Mouse (Mus musculus): ENCODE measurements around the gene Rassf2.
A peak's percentile ranks its signal among the peaks of the same experiment; 100 is the strongest.

The Rassf2 gene

DNA sequence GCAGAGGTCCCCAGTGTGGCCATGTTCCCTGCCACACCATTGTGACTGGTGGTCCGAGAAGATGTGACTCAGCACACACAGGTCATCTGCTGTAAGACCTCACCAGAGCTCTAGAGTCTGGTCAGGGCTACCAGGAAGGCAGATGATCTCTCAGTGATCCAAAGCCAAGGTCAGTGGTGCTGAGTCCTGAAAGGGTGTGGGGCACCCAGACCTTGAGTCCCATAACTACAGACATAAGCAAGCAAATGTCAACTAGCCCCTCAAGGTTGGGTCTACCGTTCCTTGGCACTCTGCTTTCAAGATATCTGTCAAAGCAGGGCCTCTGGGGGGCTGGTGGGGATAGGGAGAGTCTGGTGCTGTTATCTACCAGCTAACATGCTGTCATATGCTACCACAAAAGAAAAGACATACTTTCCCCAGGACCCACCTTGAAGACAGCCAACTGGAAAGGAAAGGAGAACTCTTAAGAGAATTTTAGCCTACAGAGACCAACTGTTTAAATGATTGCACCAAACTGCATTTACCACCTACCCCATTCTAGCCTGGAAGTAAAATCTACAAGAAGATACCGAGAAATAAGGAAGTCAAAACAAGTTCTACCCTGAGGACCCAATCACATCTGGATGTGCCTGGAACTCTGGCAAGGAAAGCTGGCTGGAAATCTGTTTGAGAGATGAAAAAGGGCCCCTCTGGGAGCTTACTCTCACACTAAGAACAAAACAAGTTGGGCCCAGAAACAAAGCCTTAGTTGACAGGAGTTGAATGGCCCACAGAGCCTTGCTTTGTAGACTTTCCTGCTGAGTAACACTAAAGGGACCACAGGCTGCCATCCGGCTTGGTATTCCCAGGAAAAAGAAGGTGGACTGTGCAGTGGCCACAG lies 4.8 kb upstream of the Rassf2 start:
- no peak for DNase-seq

GRCm38 (mm10) chr2:132031364-132032095 lies 1.5 kb upstream of the Rassf2 start:
- no peak for DNase-seq

- DNase-seq, result no peak
Observed at GRCm38 (mm10) chr2:132030418-132031363, 633 bp upstream of the Rassf2 start.

DNA sequence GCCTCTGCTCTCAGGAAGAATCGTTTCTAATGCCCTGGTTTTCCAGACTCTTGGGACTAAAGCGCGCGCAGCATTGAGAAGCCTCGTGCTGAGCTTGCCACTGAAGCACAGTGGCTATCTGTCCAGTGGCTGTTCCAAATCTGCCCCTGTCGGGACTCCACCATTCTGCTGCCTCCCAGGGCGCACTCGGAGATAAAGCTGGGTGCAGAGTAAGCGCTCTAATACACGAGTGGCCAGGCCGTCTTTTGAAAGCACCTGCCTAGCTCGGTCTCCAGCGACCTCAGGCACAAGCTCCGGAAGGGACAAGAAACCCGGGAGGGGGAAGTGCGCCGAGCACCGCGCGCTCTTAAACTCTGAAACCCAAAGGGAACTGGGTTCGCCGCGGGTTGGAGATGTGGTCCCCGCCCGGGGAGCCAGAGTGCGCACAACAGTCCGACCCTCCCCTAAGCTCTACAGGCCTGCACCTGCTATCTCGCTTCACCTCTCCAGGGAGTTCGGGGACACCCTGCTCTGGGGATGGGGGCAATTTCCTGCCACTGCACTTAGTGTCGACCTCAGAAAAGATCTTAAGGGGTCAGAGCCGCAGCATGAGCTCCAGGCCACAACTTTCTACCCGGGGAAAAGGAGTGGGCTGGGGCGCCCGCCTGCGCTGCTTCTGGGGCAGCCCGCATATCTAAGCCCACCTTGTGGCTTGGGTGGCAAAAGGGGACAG lies 1.0 kb downstream of the Rassf2 start:
- no peak for DNase-seq

- DNase-seq, result no peak
Observed at GRCm38 (mm10) chr2:132028107-132028506, 2.0 kb downstream of the Rassf2 start.

DNA sequence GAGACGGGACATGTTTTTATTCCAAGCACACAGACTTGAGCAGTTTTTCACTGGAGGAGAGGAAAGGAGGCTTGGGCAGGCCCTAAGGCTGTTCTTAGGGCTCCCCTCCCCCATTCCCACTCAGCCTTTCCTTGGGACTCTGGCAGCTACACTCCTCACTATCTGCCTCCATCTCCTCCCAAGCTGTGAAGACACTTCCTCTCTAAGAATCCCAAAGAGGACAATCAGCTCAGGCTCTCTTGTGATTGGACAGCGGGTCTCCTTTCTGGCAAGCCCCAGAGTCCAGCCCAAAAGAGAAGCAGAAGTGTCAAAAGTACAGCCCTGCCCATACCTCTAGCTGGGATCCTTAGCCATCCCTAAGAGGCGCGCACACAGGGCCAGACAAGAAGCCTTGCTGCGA lies 2.7 kb downstream of the Rassf2 start:
- DNase-seq, result no peak

DNA sequence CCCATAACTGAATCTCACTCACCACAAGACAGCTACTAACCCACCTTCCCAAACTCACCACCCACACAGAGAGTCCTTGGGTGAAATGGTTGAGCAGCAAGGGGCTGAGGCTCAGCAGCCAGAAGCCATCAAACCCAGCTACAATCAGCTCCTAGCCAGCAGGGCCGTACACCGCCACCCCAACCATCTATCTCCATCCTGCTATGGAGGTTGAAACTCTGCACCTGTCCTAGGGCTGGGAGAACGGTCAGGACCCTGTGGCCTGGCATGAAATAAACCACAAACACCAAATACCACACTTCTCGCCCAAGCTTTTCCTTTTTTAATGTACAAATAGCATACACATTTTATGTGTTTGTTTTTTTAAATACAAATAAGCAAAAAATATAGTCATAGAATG lies 6.0 kb downstream of the Rassf2 start:
- DNase-seq, result no peak

DNA sequence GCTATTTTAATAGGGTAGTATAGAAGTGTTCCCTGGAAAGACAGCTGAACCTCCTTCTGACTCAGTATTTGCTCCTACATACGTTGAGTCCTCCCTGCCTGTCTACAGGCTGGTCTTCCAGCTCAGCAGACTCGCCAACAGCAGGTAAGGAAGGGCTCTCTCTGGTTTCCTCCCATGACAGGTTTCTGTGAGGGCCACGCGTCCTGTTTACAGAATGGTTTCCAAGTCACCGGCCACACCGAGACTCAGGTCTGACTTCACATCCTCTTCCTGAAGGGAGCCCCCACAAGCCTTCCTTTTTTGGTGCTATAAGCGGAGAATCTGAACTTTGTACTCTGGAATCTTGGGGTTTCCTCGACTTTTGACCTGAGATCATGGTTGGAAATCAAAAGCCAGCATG lies 7.4 kb downstream of the Rassf2 start:
- DNase-seq, result no peak

GRCm38 (mm10) chr2:132021616-132022015 lies 8.4 kb downstream of the Rassf2 start:
- DNase-seq, result no peak

- DNase-seq, result no peak
Observed at GRCm38 (mm10) chr2:132020991-132021541, 9.0 kb downstream of the Rassf2 start.

GRCm38 (mm10) chr2:132020420-132020819 lies 9.6 kb downstream of the Rassf2 start:
- DNase-seq, result no peak

DNA sequence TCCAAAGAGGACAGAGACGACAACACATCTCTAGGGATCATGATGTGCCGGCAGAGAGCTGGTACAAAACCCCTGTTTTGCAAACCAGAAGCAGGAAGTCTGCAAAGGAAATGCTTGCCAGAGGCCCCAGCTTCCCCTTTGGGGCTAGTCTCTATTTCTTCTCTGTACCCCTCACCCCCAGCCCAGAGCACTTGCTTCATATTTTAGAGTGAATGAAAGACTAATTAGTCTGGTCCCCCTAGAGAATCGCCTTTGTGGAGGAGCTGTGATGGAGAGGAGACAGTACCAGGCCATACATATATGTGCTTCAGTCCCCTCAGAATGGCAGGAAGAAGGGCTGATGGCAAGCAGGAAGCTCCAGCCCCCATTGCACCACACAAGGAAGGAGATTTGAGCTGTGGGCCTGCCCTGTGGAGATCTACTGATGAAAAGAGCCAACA lies 10.7 kb downstream of the Rassf2 start:
- no peak for DNase-seq

DNA sequence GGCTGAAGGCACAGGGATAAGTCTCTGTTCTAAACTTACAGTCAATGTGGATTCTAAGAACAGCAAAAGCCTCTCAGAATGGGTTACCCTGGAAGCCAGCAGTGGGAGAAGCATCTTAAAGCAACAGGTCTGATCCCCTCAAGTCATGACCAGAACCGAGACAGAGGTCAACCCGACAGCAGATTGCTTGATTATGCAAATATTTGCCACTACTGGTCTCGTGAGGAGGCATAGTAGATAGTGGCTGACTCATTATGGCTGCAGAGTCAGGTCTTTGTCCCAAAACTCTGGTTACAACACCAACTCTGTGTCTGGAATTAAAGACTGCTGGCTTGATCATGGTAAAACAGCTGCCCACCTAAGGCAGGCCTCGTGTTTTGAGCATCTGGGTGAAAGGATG lies 11.9 kb downstream of the Rassf2 start:
- no peak for DNase-seq

DNA sequence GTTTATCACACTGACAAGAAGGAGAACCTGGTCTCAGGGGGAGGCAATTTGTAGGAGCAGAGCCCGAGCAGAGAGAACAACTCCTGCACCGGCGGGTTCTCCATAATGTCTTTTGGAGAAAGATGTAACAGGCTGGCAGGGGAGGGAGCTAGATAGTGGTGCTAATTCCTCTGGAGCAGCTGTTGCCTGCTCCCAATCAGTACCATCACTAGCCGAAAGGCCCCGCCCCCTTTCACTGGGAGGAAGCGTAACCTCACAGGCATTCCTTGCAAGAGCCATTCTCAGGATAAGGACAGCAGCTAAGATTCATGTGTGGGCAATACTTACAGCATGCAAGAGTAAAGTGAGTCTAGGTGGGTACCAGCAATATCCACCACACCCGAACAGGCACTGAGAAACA lies 12.4 kb downstream of the Rassf2 start:
- DNase-seq, result no peak

GRCm38 (mm10) chr2:132016034-132016433 lies 14.0 kb downstream of the Rassf2 start:
- DNase-seq, result no peak

GRCm38 (mm10) chr2:132013152-132013551 lies 16.9 kb downstream of the Rassf2 start:
- DNase-seq, result no peak

DNA sequence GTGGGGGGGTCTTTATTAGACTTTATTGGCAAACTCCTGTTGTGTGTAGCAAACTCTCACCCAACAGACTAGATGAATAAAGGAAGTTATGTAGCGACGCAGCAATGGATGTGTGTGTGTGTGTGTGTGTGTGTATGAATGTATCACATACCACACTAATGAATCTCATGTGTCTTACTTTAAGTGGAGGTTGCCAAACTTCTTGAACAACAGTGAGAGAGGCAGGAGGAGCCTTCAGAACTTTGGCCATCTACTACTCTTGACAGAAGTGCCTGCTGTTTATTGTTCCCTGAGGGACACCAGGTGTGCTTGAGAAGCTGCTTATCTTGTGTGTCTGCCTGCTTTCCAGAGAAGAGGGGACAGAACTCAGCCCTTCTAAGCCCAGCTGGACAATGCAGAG lies 19.3 kb downstream of the Rassf2 start:
- DNase-seq, result no peak

DNA sequence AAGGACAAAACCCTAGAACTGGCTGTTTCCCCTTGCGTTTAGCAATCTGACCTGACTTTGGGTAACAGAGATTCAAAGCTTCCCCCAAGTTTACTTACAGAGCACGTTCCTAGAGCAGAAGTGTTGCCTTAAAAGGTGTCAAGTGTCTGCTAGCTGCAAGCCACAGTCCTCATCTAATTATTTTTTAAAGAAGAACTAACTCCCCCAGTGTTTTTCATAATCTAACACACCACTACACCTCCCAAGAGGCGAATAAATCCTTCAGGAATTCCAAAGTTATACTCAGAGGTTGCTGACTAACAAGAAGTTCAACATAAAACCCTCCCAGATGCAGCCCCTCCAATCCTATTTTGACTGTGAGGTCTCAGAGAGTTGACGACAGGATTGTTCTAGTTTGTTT lies 21.9 kb downstream of the Rassf2 start:
- no peak for DNase-seq

- no peak for DNase-seq
Observed at GRCm38 (mm10) chr2:132007475-132007819, 22.6 kb downstream of the Rassf2 start.

DNA sequence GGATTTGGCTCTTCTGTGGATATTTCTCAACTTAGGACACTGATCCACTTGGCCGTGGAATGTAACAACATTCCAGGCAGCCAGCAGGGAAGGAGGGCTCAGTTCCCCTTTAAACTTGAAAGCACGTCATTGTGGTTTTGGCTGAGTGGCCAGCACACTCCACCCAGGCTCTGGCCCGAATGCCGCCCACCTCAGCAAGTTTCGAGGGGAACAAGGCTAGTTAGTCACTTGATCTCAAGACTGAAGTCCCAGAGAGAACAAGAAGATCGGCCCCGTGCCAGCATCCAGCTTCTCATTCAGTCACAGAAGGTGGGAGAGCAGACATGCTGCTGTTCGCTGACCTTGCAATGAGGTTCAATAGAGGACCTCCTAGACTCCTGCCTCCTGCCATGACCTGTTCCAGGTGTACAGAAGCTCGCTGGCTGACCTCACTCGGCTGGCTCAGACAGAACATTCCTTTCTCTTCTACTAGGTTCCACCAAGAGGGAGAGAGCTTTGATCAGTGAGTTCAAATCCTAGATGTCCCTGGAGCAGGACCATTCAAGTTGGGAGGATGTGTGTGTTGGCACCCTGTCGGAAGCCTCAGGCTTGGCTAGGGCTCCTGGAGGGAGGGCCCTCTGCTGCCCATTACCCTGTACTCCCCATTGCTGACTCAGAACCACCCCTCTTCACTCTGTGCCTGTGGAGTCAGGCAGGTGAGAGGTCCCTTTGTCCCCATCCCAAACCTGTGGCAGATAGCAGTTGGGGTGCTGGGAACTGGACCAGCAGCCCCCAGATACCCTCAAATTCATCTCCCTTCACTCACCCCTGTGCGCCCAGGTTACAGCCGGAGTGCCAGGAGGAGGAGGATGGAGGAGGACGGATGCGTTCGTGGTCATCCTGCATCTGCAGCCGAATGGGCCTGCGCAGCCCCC lies 23.2 kb downstream of the Rassf2 start:
- DNase-seq, result peak; percentile 88

DNA sequence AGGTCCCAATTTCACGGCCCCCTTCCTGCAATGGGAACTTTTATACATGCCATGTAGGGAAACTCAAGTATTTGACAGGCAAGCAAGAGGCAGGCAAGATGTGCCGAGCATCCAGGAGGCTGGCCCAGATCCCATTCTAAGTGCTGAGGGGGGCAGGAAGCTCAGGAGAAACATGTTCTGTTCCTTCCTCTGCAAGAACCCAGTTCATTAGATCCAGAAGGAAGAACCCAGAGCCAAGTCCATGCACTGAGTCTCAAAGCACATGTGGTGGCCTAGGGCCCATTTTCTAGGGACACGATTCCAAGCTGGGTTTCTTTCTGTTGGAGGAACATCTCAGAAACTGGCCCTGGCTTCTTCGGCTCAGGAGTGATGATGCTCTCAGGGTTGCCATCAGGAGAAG lies 24.6 kb downstream of the Rassf2 start:
- DNase-seq, result no peak
